Mouse (Mus musculus) heart, postnatal 4 days (tissue): ENCODE results near the gene Fgfr1op2. TPM values are rescaled to one million over a fixed set of nuclear protein-coding genes. Genes with fewer than 3 reads are reported as not detected.

Experiments
- DNase-seq: peaks from one replicate; pipeline ENCODE4 v3.0.0; 2021
- total RNA-seq, 2 experiments: library from RNA; stranded (reverse); gene quantifications; 2 replicates each; pipeline ENCODE4 v1.2.3; 2021

Fgfr1op2 gene
- total RNA-seq, 2 experiments from 2014 or later, result 63.8 to 66.8 TPM

GRCm38 (mm10) chr6:146603651-146604050, 26.6 kb downstream of the Fgfr1op2 start:
- DNase-seq, result peak; percentile 39

GRCm38 (mm10) chr6:146611385-146611784, 34.4 kb downstream of the Fgfr1op2 start:
- no peak for DNase-seq

GRCm38 (mm10) chr6:146611897-146612296, 34.9 kb downstream of the Fgfr1op2 start:
- DNase-seq, result no peak

- DNase-seq, result no peak
These were observed 35.7 kb downstream of the Fgfr1op2 start for GRCm38 (mm10) chr6:146612736-146613135.

GRCm38 (mm10) chr6:146613907-146614306, 36.9 kb downstream of the Fgfr1op2 start:
- DNase-seq, result no peak

- no peak for DNase-seq
These were observed 37.5 kb downstream of the Fgfr1op2 start for GRCm38 (mm10) chr6:146614541-146614940.

- no peak for DNase-seq
These were observed 38.9 kb downstream of the Fgfr1op2 start for GRCm38 (mm10) chr6:146615891-146616290.

- DNase-seq, result no peak
These were observed 39.7 kb downstream of the Fgfr1op2 start for GRCm38 (mm10) chr6:146616670-146617069.

- no peak for DNase-seq
These were observed 51.1 kb downstream of the Fgfr1op2 start for GRCm38 (mm10) chr6:146628123-146628522.

GRCm38 (mm10) chr6:146629781-146630756, 53.1 kb downstream of the Fgfr1op2 start:
- no peak for DNase-seq

- DNase-seq, result no peak
These were observed 54.0 kb downstream of the Fgfr1op2 start for GRCm38 (mm10) chr6:146630961-146631360.

GRCm38 (mm10) chr6:146631847-146632246, 54.8 kb downstream of the Fgfr1op2 start:
- DNase-seq, result no peak

- DNase-seq, result no peak
These were observed 55.4 kb downstream of the Fgfr1op2 start for GRCm38 (mm10) chr6:146632403-146632802.

- no peak for DNase-seq
These were observed 56.1 kb downstream of the Fgfr1op2 start for GRCm38 (mm10) chr6:146633097-146633496.

GRCm38 (mm10) chr6:146633629-146634014, 56.6 kb downstream of the Fgfr1op2 start:
- peak; percentile 30 for DNase-seq

- DNase-seq, result peak; percentile 83
These were observed 57.2 kb downstream of the Fgfr1op2 start for GRCm38 (mm10) chr6:146634015-146634722.

GRCm38 (mm10) chr6:146634759-146635606, 58.0 kb downstream of the Fgfr1op2 start:
- DNase-seq, result no peak

GRCm38 (mm10) chr6:146636482-146636881, 59.5 kb downstream of the Fgfr1op2 start:
- no peak for DNase-seq

- no peak for DNase-seq
These were observed 63.3 kb downstream of the Fgfr1op2 start for GRCm38 (mm10) chr6:146640068-146640965.

- DNase-seq, result no peak
These were observed 64.0 kb downstream of the Fgfr1op2 start for GRCm38 (mm10) chr6:146640991-146641390.

- DNase-seq, result no peak
These were observed 64.7 kb downstream of the Fgfr1op2 start for GRCm38 (mm10) chr6:146641621-146642210.
